Mouse (Mus musculus) heart, embryonic 10.5 days (tissue): ENCODE measurements at regions not wholly inside any gene's neighbourhood (a gene's known extent, or its start where the extent isn't known, plus 50 kb on each side); places are given as distances from the start of the nearest gene placed in this dataset.

Source experiments
- DNase-seq: peaks from one replicate; pipeline ENCODE4 v3.0.0-alpha.2; 2017; ENCODE audit warnings: low spot score
- H3K27ac ChIP-seq: fragments of 300-500 bp; sonication (generic); 2 replicates; pipeline ENCODE4 v1.5.1; 2016; ENCODE audit warnings: mild to moderate bottlenecking
- H3K27me3 ChIP-seq: fragments of 300-500 bp; sonication (generic); 2 replicates; pipeline ENCODE4 v1.6.1; 2016; ENCODE audit warnings: mild to moderate bottlenecking; ENCODE audit not compliant: poor library complexity, insufficient read depth, severe bottlenecking
- H3K36me3 ChIP-seq: fragments of 300-500 bp; sonication (generic); 2 replicates; pipeline ENCODE4 v1.6.1; 2016; ENCODE audit warnings: mild to moderate bottlenecking, moderate library complexity
- H3K4me1 ChIP-seq: fragments of 300-500 bp; sonication (generic); 2 replicates; pipeline ENCODE4 v1.6.1; 2016; ENCODE audit warnings: mild to moderate bottlenecking
- H3K4me3 ChIP-seq: fragments of 300-500 bp; sonication (generic); 2 replicates; pipeline ENCODE4 v1.5.1; 2016; ENCODE audit warnings: mild to moderate bottlenecking, moderate library complexity
- H3K9me3 ChIP-seq: fragments of 300-500 bp; sonication (generic); 2 replicates; pipeline ENCODE4 v1.6.1; 2016; ENCODE audit warnings: mild to moderate bottlenecking, moderate library complexity
- WGBS: fragments of 180-500 bp; shearing (Covaris S2); methylation state at CpG from one replicate; pipeline ENCODE4 v1.1.7; 2016; 5-methylcytosine and 5-hydroxymethylcytosine counted together

GRCm38 (mm10) chr11:45138351-45138975, 521.3 kb downstream of the Ebf1 start:
- Histone ChIP-seq H3K4me1 (no peaks in the 10 kb centered on the region), H3K27ac (no peak overlapping the region), H3K27me3 (no peaks in the 10 kb centered on the region), H3K36me3 (no peaks in the 10 kb centered on the region), H3K4me3 (no peak overlapping the region), H3K9me3 (no peaks in the 10 kb centered on the region)
- WGBS: 80% methylated on average over 4 of the region's 4 CpGs
- DNase-seq: no peak

- Histone ChIP-seq H3K27ac (no peak overlapping the region), H3K4me3 (no peak overlapping the region), H3K9me3 (no peaks in the 10 kb centered on the region), H3K36me3 (no peaks in the 10 kb centered on the region), H3K27me3 (no peaks in the 10 kb centered on the region), H3K4me1 (no peaks in the 10 kb centered on the region)
- WGBS: 76% methylated on average over 1 of the region's 1 CpGs
- no peak for DNase-seq
Observed at GRCm38 (mm10) chr11:45140490-45140889, 523.4 kb downstream of the Ebf1 start.

- Histone ChIP-seq H3K36me3 (no peaks in the 10 kb centered on the region), H3K27me3 (no peaks in the 10 kb centered on the region), H3K4me1 (no peaks in the 10 kb centered on the region), H3K4me3 (no peak overlapping the region), H3K9me3 (no peaks in the 10 kb centered on the region), H3K27ac (no peak overlapping the region)
- no peak for DNase-seq
- WGBS: 88% methylated on average over 6 of the region's 6 CpGs
Observed at GRCm38 (mm10) chr11:45154070-45154469, 537.0 kb downstream of the Ebf1 start.

GRCm38 (mm10) chr11:45154497-45154896, 537.4 kb downstream of the Ebf1 start:
- no peak for DNase-seq
- no peaks in the 10 kb centered on the region for H3K36me3 ChIP-seq
- no peak overlapping the region for H3K27ac ChIP-seq
- WGBS: 70% methylated on average over 8 of the region's 8 CpGs
- no peaks in the 10 kb centered on the region for H3K4me1 ChIP-seq
- no peaks in the 10 kb centered on the region for H3K9me3 ChIP-seq
- H3K4me3 ChIP-seq: no peak overlapping the region
- H3K27me3 ChIP-seq: no peaks in the 10 kb centered on the region

- WGBS: 78% methylated on average over 1 of the region's 1 CpGs
- no peak for DNase-seq
Observed at GRCm38 (mm10) chr11:45155782-45156181, 538.7 kb downstream of the Ebf1 start.

GRCm38 (mm10) chr11:45158282-45158681, 541.2 kb downstream of the Ebf1 start:
- H3K9me3 ChIP-seq: no peaks in the 10 kb centered on the region
- H3K4me1 ChIP-seq: no peaks in the 10 kb centered on the region
- no peaks in the 10 kb centered on the region for H3K27me3 ChIP-seq
- H3K27ac ChIP-seq: no peak overlapping the region
- H3K36me3 ChIP-seq: no peaks in the 10 kb centered on the region
- WGBS: 31% methylated on average over 2 of the region's 2 CpGs
- H3K4me3 ChIP-seq: no peak overlapping the region
- no peak for DNase-seq

More at GRCm38 (mm10) chr11:45155782-45156181, 538.7 kb downstream of the Ebf1 start:
- Histone ChIP-seq H3K4me3 (no peak overlapping the region), H3K36me3 (no peaks in the 10 kb centered on the region), H3K27ac (no peak overlapping the region), H3K27me3 (no peaks in the 10 kb centered on the region), H3K4me1 (no peaks in the 10 kb centered on the region), H3K9me3 (no peaks in the 10 kb centered on the region)

GRCm38 (mm10) chr11:45160871-45161270, 543.8 kb downstream of the Ebf1 start:
- H3K36me3 ChIP-seq: no peaks in the 10 kb centered on the region

GRCm38 (mm10) chr11:45173546-45173945, 556.4 kb downstream of the Ebf1 start:
- 83% methylated on average over 2 of the region's 2 CpGs for WGBS
- H3K9me3 ChIP-seq: no peaks in the 10 kb centered on the region
- no peak overlapping the region for H3K27ac ChIP-seq
- no peak for DNase-seq
- H3K27me3 ChIP-seq: no peaks in the 10 kb centered on the region
- H3K36me3 ChIP-seq: no peaks in the 10 kb centered on the region
- no peak overlapping the region for H3K4me3 ChIP-seq
- no peaks in the 10 kb centered on the region for H3K4me1 ChIP-seq

More at GRCm38 (mm10) chr11:45160871-45161270, 543.8 kb downstream of the Ebf1 start:
- Histone ChIP-seq H3K27ac (no peak overlapping the region), H3K4me3 (no peak overlapping the region), H3K4me1 (no peaks in the 10 kb centered on the region), H3K9me3 (no peaks in the 10 kb centered on the region), H3K27me3 (no peaks in the 10 kb centered on the region)
- WGBS: 80% methylated on average over 8 of the region's 8 CpGs
- no peak for DNase-seq

- WGBS: 80% methylated on average over 2 of the region's 2 CpGs
- no peak overlapping the region for H3K4me3 ChIP-seq
Observed at GRCm38 (mm10) chr11:45174071-45174470, 557.0 kb downstream of the Ebf1 start.

GRCm38 (mm10) chr11:45174811-45175798, 558.0 kb downstream of the Ebf1 start:
- WGBS: 79% methylated on average over 10 of the region's 10 CpGs
- Histone ChIP-seq H3K27me3 (no peaks in the 10 kb centered on the region), H3K4me3 (no peak overlapping the region), H3K27ac (no peak overlapping the region), H3K9me3 (no peaks in the 10 kb centered on the region), H3K36me3 (no peaks in the 10 kb centered on the region), H3K4me1 (no peaks in the 10 kb centered on the region)
- DNase-seq: no peak

More at GRCm38 (mm10) chr11:45174071-45174470, 557.0 kb downstream of the Ebf1 start:
- DNase-seq: no peak
- Histone ChIP-seq H3K36me3 (no peaks in the 10 kb centered on the region), H3K27ac (no peak overlapping the region), H3K27me3 (no peaks in the 10 kb centered on the region), H3K9me3 (no peaks in the 10 kb centered on the region), H3K4me1 (no peaks in the 10 kb centered on the region)

- no peak overlapping the region for H3K27ac ChIP-seq
- H3K4me1 ChIP-seq: no peaks in the 10 kb centered on the region
- 87% methylated on average over 3 of the region's 3 CpGs for WGBS
- no peaks in the 10 kb centered on the region for H3K9me3 ChIP-seq
- DNase-seq: no peak
- no peak overlapping the region for H3K4me3 ChIP-seq
- no peaks in the 10 kb centered on the region for H3K36me3 ChIP-seq
- H3K27me3 ChIP-seq: no peaks in the 10 kb centered on the region
Observed at GRCm38 (mm10) chr11:45176971-45177370, 559.9 kb downstream of the Ebf1 start.

- DNase-seq: no peak
- WGBS: 65% methylated on average over 7 of the region's 7 CpGs
- H3K27ac ChIP-seq: no peak overlapping the region
- H3K9me3 ChIP-seq: no peaks in the 10 kb centered on the region
- H3K4me1 ChIP-seq: no peaks in the 10 kb centered on the region
- no peak overlapping the region for H3K4me3 ChIP-seq
- H3K27me3 ChIP-seq: no peaks in the 10 kb centered on the region
- H3K36me3 ChIP-seq: no peaks in the 10 kb centered on the region
Observed at GRCm38 (mm10) chr11:45178036-45178435, 560.9 kb downstream of the Ebf1 start.

GRCm38 (mm10) chr11:45179019-45179418, 561.9 kb downstream of the Ebf1 start:
- no peaks in the 10 kb centered on the region for H3K9me3 ChIP-seq
- H3K4me3 ChIP-seq: no peak overlapping the region
- H3K27ac ChIP-seq: no peak overlapping the region
- 62% methylated on average over 1 of the region's 1 CpGs for WGBS
- DNase-seq: no peak
- no peaks in the 10 kb centered on the region for H3K36me3 ChIP-seq
- no peaks in the 10 kb centered on the region for H3K4me1 ChIP-seq
- H3K27me3 ChIP-seq: no peaks in the 10 kb centered on the region
